Mouse (Mus musculus) spleen, adult 2 months (tissue): ENCODE results near the gene Ythdf2. TPM values are rescaled to one million over a fixed set of nuclear protein-coding genes. Genes with fewer than 3 reads are reported as not detected.

Experiments
- DNase-seq, 2 experiments: peaks; one replicate each; pipeline versions ENCODE4 v3.0.0 to v3.0.0-alpha.2; 2012 to 2021; ENCODE audit warnings: low spot score in 2 of 2, low read depth in 1 of 2
- H3K27ac ChIP-seq: fragments of 200-500 bp; 2 replicates; pipeline ENCODE4 v1.5.1; 2012; ENCODE audit warnings: low read length, inconsistent platforms; ENCODE audit not compliant: insufficient read depth
- H3K27me3 ChIP-seq: fragments of 200-500 bp; 2 replicates; pipeline ENCODE4 v1.6.1; 2012; ENCODE audit warnings: mild to moderate bottlenecking, moderate library complexity, low read length, inconsistent platforms; ENCODE audit not compliant: control insufficient read depth, insufficient read depth
- H3K36me3 ChIP-seq: fragments of 200-500 bp; 2 replicates; pipeline ENCODE4 v1.6.1; 2012; ENCODE audit warnings: mild to moderate bottlenecking, low read length, inconsistent platforms; ENCODE audit not compliant: control insufficient read depth, insufficient read depth
- H3K4me1 ChIP-seq: fragments of 200-500 bp; 2 replicates; pipeline ENCODE4 v1.6.1; 2011; ENCODE audit warnings: inconsistent platforms; ENCODE audit not compliant: control insufficient read depth, insufficient read depth, insufficient read length
- H3K4me3 ChIP-seq: fragments of 200-500 bp; 2 replicates; pipeline ENCODE4 v1.5.1; 2011; ENCODE audit warnings: mild to moderate bottlenecking, inconsistent platforms; ENCODE audit not compliant: insufficient read depth, insufficient read length; ENCODE audit errors: extremely low read depth
- CTCF ChIP-seq: fragments of 200-500 bp; IDR thresholded peaks from 2 replicates; pipeline ENCODE4 v1.5.1; 2011; ENCODE audit warnings: mild to moderate bottlenecking, inconsistent platforms; ENCODE audit not compliant: insufficient read depth, insufficient read length, insufficient replicate concordance; ENCODE audit errors: extremely low read depth
- POLR2A ChIP-seq: fragments of 200-500 bp; IDR thresholded peaks from 2 replicates; pipeline ENCODE4 v1.6.1; 2011; ENCODE audit warnings: low read depth, low read length, inconsistent platforms
- WGBS: fragments of 180-500 bp; shearing (Covaris S2); methylation state at CpG from one replicate; pipeline ENCODE4 v1.1.7; 2018; 5-methylcytosine and 5-hydroxymethylcytosine counted together
- polyA plus RNA-seq: library from polyadenylated mRNA; depleted of rRNA; stranded (reverse); fragments of >200 nt; gene quantifications from 2 replicates; pipeline ENCODE4 v1.2.3, GENCODE M21; 2012; rRNA removed

Gene Ythdf2
- 11.9 and 13.8 TPM in 2 replicates for polyA plus RNA-seq

DNA sequence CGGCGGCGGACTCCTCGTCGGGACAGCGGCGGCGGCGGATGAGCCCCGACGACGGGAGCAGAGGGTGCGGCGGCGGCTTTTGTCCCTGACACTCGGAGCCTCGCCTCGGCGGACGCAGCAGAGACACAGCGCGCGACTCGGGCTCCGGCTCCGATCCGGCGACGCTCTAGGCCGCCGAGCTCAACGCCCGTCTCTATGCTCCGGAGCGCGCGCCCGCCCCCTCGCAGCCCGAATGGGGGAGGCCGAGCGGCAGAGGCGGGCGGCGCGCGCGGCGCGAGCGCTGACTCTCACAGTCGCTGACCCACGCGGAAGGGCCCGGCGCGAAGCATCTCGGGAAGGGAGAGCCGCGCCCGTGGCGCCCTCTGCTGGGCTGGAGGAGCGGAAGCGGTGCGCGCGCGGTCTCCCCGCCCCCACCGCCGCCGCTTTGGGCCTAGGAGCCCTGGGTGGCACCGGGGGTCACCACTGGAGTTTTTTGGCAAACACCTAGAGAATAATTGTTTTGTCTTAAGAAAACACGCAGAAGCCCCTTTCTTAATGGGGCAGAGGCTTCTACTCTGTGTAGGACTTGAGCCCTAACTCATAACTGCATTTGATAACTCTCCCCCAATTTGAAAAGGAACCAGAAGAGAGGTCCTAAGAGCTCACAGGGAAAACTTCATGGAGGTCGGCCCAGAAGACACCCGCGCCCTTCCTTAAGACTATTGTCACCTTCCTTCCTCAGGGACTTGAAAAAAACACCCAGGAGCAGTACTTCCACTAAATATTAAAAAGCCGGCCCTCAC is at the start of gene Ythdf2:
Gene Ythdf2 (minus strand): TSS at position 351 of the 782 bp plus-strand sequence.
- 2% methylated on average over 75 of the region's 78 CpGs for WGBS
- TF ChIP-seq CTCF (peak; percentile 87), POLR2A (peak; percentile 78)
- Histone ChIP-seq H3K4me1 (peaks cover 4% of the 10 kb centered on the region; the same call in 1 of the 2 replicates), H3K27me3 (no peaks in the 10 kb centered on the region), H3K4me3 (peak within 1 kb of the TSS; percentile 97), H3K36me3 (peaks cover 3% of the 10 kb centered on the region; the same call in 1 of the 2 replicates), H3K27ac (peak within 1 kb of the TSS; percentile 94)
- peak; percentile 94 to 95 for DNase-seq

GRCm38 (mm10) chr4:132260404-132261379 is 48.6 kb upstream of the Ythdf2 start:
- TF ChIP-seq POLR2A (no peak; the same call in 1 of the 2 replicates), CTCF (no peak)
- peak overlapping the region; percentile 85 for H3K27ac ChIP-seq
- H3K36me3 ChIP-seq, result no peaks in the 10 kb centered on the region
- DNase-seq, result peak in 1 of 2 experiments; percentile 37
- 2% methylated on average over 39 of the region's 64 CpGs for WGBS
- H3K4me1 ChIP-seq, result peaks cover 7% of the 10 kb centered on the region; the same call in 1 of the 2 replicates
- H3K27me3 ChIP-seq, result no peaks in the 10 kb centered on the region
- peak overlapping the region; percentile 76 for H3K4me3 ChIP-seq

DNA sequence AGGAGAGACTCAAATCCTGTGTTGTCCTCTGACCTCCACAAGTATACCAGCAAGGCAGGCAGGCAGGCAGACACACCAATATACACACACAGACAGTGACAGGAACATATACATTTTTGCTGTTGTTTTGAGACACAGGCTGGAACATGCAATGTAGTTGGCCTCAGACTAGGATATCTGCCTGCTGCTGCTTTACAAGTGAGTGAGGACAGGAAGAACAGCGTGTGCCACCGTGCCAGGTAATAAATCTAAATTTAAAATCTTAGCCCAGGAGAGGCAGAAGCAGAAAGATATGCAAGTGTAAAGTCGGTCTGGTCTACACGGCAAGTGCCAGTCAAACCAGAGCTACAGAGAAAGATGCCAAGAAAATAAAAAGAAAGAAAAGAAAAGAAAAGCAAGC is 47.1 kb upstream of the Ythdf2 start:
- DNase-seq, result no peak
- no peak overlapping the region for H3K27ac ChIP-seq
- 32% methylated on average over 4 of the region's 4 CpGs for WGBS
- H3K4me3 ChIP-seq, result no peak overlapping the region
- H3K36me3 ChIP-seq, result no peaks in the 10 kb centered on the region
- H3K4me1 ChIP-seq, result peaks cover 7% of the 10 kb centered on the region; the same call in 1 of the 2 replicates
- TF ChIP-seq CTCF (no peak), POLR2A (no peak)
- H3K27me3 ChIP-seq, result no peaks in the 10 kb centered on the region

DNA sequence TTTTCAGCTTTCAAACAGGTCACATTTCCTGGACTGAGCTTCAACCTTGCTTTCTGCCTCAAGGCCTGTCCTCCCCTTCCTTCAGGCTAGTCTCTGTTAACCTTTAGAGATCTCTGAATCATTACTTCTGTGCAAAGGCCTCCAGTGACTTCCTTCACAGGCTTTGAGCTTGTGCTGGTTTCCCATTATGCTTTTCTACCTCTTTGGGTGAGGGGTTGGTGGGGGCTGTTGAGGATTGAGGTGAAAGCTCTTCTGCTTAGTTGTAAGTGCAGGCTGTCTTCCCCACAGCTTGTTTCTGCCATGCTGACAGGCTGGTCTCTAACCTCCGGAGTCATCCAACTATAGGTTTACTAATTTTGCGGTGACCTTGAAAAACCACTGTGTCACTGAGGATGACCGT is 44.3 kb upstream of the Ythdf2 start:
- Histone ChIP-seq H3K4me3 (no peak overlapping the region), H3K4me1 (peaks cover 7% of the 10 kb centered on the region; the same call in 1 of the 2 replicates), H3K27me3 (no peaks in the 10 kb centered on the region), H3K36me3 (no peaks in the 10 kb centered on the region), H3K27ac (no peak overlapping the region)
- TF ChIP-seq POLR2A, result no peak
- no peak for TF ChIP-seq CTCF
- DNase-seq, result no peak
- WGBS, result 96% methylated on average over 3 of the region's 3 CpGs

DNA sequence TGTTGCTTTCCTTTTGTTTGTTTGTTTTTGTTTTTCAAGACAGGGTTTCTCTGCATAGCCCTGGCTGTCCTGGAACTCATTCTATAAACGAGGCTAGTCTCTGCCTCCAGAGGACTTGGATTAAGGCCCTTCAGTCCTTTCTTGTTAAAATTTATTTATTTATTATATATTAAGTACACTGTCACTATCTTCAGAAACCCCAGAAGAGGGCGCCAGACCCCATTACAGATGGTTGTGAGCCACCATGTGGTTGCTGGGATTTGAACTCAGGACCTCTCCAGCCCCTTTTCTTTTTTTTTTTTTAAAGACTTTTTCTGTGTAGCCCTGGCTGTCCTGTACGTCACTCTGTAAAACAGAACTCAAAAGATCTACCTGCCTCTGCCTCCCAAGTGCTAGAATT is 42.9 kb upstream of the Ythdf2 start:
- no peak for TF ChIP-seq CTCF
- TF ChIP-seq POLR2A, result no peak

DNA sequence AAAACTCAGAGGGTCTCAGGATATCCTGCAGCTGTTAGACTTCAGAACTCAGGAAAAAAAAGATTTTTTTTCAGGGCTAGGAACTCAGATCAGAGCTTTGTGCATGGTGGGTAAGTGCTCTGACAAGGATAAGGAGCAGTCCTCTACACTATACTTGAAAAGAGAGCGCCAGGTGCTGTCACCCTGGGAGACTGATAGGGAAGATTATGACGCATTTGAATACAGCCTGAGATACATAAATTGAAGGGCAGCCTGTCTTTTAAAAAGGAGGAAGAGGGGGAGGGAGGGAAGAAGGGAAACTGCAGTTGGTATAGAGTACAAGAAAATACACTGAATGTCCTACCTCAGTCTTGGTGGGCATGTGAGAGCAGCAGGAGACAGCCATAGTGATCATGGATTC is 41.5 kb upstream of the Ythdf2 start:
- no peaks in the 10 kb centered on the region for H3K36me3 ChIP-seq
- no peak for DNase-seq
- H3K27me3 ChIP-seq, result no peaks in the 10 kb centered on the region
- 82% methylated on average over 2 of the region's 2 CpGs for WGBS
- no peaks in the 10 kb centered on the region; the same call in 1 of the 2 replicates for H3K4me1 ChIP-seq
- H3K27ac ChIP-seq, result no peak overlapping the region
- H3K4me3 ChIP-seq, result no peak overlapping the region
- TF ChIP-seq CTCF (no peak), POLR2A (no peak)

More for the DNA sequence above, 42.9 kb upstream of the Ythdf2 start:
- H3K4me1 ChIP-seq, result peaks cover 7% of the 10 kb centered on the region; the same call in 1 of the 2 replicates
- no peak for DNase-seq
- WGBS, result 85% methylated on average over 3 of the region's 3 CpGs
- no peak overlapping the region for H3K4me3 ChIP-seq
- no peaks in the 10 kb centered on the region for H3K27me3 ChIP-seq
- H3K27ac ChIP-seq, result no peak overlapping the region
- H3K36me3 ChIP-seq, result no peaks in the 10 kb centered on the region
